Mouse (Mus musculus) testis, adult 10 weeks (tissue): Measurements from ENCODE around the gene 4930522L14Rik. TPM values are rescaled to one million over a fixed set of nuclear protein-coding genes. Genes with fewer than 3 reads are reported as not detected.

Source experiments
- polyA plus RNA-seq: library from polyadenylated mRNA; stranded (reverse); fragments of 350-450 nt; fragmentation: Illumina TruSeq; extraction: RNeasy Lipid Tissue Mini Kit (QIAGEN cat#74804); gene quantifications from one replicate; pipeline ENCODE4 v1.2.3, GENCODE M21; 2014; ENCODE audit warnings: low read depth, low replicate concordance

The 4930522L14Rik gene
- polyA plus RNA-seq: 4.8 TPM

GRCm38 (mm10) chr5:109751391-109752071, at the start of gene 4930522L14Rik:
TSS of gene 4930522L14Rik (minus strand) at chr5:109751886.

GRCm38 (mm10) chr5:109690537-109691201, 61.0 kb downstream of the 4930522L14Rik start, which contains the start of gene 5430403G16Rik:
TSS of gene 5430403G16Rik (minus strand) at chr5:109691041.

Other genes with a start within 250 kb of the 4930522L14Rik start
- gene Crlf2, start 192.9 kb downstream of the 4930522L14Rik start, polyA plus RNA-seq: 1.4 TPM
- gene 5430403G16Rik, start 60.8 kb downstream of the 4930522L14Rik start, polyA plus RNA-seq: 0.71 TPM
- gene Gm15446, start 171.5 kb upstream of the 4930522L14Rik start, polyA plus RNA-seq: 43.5 TPM
- 40.7 TPM for gene Zfp932, start 244.6 kb upstream of the 4930522L14Rik start, polyA plus RNA-seq